Mouse (Mus musculus) yolk sac, embryonic 10.5 days (tissue): Measurements from ENCODE around the gene Itgb1.

ENCODE experiments used
- DNase-seq: peaks from one replicate; pipeline ENCODE4 v3.0.0-alpha.2; 2017; ENCODE audit warnings: low spot score

Gene Itgb1

DNA sequence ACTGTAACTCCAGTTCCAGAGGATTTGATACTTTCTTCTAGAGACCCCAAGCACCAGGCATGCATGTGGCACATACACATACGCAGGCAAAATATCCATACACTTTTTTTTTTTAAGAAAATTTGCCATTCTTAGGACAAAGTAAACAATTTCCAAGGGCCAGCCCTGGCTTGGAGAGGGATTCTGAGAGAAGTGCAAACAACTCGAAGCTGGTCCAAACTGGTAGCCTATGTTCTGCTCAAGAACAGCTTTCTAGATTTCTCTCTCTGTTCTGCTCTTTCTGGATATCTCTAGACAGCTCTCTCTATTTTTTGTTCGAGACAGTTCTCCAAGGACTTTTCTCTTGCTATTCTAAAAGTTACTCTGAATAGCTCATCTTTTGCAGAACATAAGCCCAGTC is 3.5 kb upstream of the Itgb1 start:
- DNase-seq, result no peak

DNA sequence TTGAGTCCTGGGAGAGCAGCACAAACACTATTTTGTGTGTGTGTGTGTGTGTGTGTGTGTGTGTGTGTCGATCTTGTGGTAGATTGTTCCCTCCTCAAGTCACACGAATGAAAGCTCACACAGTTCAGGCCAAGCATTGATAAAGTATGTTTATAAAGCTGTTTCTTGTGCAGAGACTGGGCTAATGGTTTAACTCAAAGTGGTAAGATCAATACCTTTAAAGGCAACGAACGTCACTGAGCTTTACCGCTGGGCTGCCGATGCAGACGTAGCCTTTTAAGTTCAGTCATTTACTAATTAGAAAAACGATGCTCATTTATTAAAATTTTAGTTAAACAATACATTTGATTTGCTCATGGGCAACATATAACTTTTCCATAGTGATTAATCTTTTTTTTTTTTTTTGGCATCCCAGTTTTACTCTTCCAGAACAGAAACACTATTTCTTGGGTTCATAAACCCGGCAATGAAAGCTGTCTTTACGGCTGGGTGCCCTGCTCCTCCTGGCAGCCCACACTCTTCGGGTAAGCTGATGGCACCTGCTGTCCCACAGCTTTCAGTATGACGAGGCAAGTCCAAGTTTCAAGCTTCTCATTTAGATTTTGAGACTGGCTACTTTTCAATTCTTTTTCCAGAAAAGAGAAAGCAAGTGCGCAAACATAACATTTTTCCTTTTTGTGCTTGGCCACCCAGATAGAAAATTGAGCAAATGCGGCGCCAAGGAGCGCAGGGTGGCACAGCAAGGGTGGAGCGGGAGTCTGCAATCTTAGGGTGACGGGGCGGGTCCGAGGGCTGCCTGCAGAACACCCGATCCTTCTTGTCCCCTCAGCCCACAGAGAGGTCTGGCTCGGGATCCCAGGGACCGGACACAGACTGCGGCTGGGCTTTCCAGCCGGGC is 596 bp upstream of the Itgb1 start:
- DNase-seq, result peak; percentile 14

DNA sequence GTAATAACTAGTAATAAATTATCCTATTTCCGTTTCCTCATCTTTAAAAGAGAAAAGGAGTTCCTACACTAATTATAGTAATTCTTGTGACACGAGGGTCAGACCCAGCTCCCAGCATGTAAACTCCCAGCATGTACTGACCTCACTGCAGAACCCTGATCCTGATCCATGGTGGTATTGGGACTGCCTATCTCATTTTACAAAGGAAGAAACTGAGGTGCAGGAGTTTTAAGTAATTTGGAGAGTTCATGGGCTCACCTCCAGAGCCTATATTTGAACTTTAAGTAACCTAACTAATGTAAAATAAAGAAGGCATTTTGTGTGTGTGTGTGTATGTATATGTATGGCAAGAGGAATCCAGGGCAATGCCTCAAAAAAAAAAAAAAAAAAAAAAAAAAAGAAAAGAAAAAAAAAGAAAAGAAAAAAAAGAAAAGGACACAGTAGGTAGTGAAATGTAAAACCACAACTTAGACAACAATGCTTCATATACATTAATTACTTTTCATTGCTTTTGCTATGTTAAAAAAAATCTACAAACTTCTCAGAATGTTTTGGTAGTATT is 1.1 kb downstream of the Itgb1 start:
- DNase-seq, result peak; percentile 30

DNA sequence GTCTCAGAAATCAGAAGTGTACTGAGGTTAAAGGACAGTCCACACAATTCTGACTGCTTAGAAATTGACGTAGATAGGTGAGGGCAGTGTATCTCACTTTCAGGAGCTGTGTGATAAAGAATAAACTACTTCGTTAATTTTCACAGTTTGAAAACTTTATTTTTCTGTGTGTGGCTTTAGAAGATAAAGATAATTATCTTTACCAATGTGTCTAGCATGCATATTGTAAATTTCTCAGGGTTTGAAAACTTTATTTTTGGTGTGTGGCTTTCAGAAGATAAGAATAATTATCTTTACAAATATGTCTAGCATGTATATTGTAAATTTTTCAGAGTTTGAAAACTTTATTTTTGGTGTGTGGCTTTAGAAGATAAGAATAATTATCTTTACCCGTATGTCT is 3.2 kb downstream of the Itgb1 start:
- DNase-seq, result no peak

DNA sequence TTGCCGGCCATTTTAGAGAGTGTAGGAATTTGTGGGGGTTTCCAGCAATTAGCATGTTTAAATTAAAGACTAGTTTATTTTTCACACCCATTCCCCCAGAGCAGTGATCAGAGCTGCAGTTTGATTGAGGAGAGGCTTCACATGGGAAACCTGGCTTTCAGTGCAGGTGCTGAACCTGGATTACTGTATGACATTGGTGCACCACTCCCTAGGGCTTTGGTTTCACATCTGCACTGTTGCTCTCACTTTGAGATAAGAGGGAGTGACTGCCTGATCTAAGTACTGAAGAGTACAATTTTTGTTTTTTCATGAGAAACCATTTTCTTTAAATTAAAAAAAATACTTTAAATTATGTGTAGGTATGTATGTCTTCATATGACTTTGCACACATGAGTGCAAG is 4.6 kb downstream of the Itgb1 start:
- DNase-seq, result no peak

DNA sequence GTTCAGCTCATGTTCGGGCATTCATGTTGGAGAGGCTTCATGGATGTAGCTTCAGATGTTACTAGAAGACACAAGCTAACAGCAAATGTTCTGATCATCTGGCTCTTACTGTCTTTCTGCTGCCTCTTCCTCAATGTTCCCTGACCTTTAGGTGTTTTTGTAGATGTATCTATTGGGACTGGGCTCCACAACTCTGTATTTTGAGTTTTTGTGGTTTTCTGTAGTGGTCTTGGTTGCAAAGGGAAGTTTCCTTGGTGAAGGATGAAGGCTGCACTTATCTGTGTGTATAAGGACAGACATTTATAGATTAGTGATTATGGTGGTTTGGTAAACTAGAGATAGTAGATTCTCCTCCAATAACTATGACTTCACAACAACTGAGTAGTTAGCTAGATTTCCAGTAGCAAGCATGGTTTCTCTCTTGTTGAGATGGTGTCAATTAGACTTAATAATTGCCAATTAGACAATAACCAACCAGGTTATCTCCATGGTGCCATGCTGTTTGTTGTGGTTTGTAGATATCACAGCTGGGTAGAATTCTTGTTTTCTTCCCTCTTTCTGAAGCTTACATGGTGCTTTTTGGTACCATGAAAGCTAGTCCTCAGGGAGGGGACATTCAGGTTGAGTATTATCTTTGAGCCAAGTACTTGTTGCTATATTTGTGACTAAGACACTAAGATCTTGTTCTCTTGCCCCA is 11.4 kb downstream of the Itgb1 start:
- DNase-seq, result no peak

DNA sequence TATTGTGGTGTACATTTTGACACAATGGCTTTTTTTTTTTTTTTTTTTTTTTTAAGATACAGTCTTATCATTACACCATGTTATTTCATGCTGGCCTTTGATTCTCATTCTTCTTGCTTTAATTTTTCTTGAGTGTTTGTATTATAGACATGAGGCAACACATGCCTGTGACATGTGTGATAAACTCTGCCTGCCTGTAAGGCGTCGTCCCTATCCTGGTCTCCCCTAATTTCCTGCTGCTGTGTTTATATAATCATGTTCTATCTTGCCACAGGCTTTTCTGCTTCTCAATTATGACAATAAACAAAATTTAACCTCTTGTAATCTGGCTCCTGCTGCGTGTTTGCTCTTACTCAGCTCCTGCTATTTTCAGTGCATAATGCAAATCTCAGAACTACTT is 12.5 kb downstream of the Itgb1 start:
- no peak for DNase-seq

DNA sequence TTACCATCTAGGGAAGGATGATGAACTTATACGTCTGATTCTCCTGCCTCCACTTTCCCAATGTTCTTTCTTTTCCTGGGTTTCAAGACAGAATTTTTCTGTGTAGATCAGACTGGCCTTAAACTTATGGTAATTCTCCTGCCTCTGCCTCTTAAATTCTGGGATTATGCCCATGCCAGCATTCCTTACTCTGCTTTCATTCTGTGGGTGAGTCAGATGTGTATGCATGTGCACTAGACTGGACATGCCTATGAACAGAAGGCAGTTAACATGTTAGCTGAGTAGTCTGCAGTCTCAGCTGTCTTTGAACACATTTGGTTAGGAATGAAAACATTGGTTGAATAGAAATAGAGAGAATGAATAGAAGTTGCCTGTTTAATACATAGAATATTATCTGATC is 18.9 kb downstream of the Itgb1 start:
- DNase-seq, result no peak

DNA sequence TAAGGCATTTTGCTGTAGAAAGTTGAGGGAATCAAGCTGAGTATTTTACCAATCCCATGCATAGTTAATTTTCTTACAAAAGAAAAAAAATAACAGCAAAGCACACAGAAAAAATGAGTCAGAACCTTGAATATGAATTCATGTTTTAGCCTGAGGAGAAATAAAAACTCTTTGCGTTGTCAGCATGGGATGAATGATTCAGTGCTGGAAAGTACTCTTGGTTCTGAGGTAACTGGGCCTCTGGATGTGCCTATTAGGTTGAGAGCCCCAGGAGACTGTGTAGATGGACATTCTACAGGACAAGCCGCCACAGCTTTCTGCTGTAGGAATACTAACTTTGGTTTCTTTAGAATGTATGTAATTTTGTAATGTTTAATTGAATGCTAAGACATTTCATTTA is 19.4 kb downstream of the Itgb1 start:
- DNase-seq, result no peak

DNA sequence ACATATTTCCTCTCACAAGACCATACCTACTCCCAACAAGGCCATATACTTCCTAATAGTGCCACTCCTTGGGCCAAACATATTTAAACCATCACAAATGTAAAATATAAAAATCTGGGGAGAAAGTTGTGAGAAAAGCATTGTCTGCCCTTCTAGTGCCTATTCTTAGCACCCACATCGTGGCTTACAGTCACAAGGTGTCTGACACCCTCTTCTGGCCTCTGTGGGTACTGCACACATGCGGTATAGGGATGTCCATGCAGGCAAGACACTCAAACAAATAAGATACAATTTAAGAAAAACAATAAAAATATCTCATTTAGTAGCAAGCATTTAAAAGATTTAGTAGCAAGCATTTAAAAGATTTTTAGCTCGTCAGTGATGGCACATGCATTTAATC is 23.8 kb downstream of the Itgb1 start:
- peak; percentile 40 for DNase-seq

DNA sequence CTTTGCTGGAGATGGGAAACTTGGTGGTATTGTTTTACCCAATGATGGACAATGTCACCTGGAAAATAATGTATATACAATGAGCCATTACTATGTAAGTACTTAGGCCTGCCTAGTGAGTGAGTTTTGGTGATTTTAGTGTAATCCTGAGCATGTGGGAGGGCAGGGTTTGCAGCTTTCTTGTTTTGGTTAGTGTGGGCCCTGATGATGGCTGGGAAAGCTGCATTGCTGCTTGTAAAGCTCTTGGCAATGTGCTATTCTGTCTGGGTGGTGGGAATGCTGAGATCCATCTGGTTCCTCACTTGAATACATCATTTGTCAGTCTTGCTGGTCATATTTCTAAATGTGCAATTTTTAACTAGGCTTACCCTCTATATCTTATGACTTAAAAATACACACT is 30.7 kb downstream of the Itgb1 start:
- DNase-seq, result no peak

DNA sequence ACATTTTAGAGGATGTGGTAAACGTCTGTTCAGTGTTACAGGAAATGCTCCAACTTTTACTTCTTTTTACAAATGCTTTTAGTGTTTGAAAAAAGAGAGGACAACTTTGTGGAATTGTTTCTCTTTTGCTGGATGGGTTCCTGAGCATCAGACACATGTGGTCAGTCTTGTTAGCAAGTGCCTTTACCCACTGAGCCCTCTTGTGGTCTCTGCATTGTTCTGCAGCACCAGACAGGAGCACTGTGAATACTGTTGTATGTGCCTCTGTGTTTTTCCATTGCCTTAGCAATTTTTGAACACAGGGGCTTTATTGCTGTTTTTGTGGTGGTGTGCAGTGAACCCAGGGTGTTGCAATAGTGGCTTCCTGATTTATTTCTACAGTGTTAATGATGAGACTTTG is 39.4 kb downstream of the Itgb1 start:
- DNase-seq, result no peak

DNA sequence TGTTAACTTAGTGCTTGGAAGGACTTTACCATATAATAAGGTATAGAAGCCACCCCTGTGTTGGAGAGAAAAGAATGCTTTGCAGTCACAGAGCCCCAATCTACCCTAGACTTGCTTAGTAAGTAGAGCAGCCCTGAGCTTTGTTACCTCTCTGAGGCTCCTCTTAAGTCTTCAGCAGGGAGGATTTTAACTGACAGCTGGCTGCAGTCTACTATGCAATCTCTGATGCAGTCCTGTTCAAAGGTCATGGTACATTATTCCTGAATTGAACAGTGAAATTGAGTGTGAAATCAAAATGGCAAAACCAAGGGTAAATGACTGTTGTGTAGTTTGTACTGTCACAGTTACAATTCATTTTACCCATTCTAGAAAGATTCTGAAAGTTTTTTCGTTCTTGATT is 41.8 kb downstream of the Itgb1 start:
- no peak for DNase-seq

DNA sequence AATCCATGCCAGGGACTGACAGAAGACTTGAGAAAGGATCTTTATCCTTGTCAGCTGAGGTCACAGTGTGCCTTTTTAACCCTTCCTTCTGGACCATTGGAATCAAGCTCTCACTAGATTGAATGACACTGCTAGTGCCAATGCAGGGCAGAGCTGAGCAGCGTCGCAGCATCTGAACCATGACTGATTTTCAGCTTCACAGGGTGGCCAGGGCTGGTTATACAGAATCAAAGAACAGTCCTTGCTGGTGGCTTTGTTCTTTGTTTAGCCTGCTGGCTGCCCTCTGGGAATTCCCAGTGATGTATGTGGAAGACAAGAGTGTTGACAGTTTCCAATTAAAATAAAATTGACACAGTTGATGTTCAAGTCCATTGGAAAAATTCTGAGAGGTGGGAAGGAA is 46.8 kb downstream of the Itgb1 start:
- DNase-seq, result no peak

DNA sequence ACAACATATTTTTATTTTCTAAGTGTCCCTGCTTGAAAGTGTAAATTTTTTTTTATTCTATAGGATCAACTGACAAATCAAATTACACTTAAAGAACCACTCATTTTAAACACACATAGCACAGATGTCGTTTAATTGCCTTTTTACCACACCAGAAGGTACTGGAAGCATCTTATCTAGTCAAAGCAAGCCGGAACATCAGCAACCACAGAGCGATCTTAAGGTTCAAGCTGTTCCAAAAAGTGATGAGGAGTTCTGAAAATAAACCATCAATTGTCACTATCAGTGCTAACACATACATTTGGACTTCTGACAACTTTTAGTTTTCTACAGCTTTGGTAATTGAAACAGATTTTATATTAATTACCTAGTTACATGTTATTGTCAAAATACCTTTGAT is 48.7 kb downstream of the Itgb1 start:
- DNase-seq, result no peak

DNA sequence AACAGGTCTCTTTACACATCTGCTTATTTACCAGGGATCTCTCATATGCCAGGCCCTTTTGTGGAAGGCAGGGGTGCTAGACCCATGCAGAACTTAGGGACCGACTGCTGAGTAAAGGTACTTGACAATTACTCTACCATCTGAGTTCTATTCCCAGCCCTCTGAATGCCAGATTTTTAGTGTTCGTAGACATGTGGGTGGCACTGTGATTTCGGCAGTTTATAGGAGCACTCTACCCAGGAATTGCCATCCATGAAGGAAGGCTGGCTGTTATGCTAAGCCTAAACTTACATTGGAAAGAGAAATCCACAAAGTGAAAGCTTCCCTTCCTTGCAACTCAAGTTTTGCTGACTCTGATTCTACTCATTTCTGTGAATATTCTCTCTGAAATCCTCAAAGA is 50.2 kb downstream of the Itgb1 start:
- no peak for DNase-seq
